Mouse (Mus musculus): ENCODE data around the gene Foxi2. TPM values are rescaled to one million over a fixed set of nuclear protein-coding genes. Genes with fewer than 3 reads are reported as not detected.

Gene Foxi2
- total RNA-seq, 1 experiment from 2014 or later: not detected

Other genes starting within 250 kb of the Foxi2 start
- not detected in 2 replicates for gene Nps, start 151.6 kb upstream of the Foxi2 start, total RNA-seq (2017)
- gene Clrn3, start 118.3 kb downstream of the Foxi2 start, total RNA-seq (2017): not detected in 2 replicates
- 112 and 113 TPM in 2 replicates for gene Ptpre, start 127.2 kb downstream of the Foxi2 start, total RNA-seq (2017)

All from neutrophil, adult 5-6 weeks (primary cell).